Mouse (Mus musculus) MEL (cell line): Measurements from ENCODE around the gene Zfp335. TPM values are rescaled to one million over a fixed set of nuclear protein-coding genes. Genes with fewer than 3 reads are reported as not detected.

ENCODE experiments used
- DNase-seq: peaks from one replicate; pipeline ENCODE4 v3.0.0; 2011; ENCODE audit warnings: low read depth, low spot score
- H3K27ac ChIP-seq: 2 replicates; pipeline ENCODE4 v1.5.1; 2012; ENCODE audit warnings: low read depth, mild to moderate bottlenecking, control low read depth, low read length, moderate library complexity; ENCODE audit not compliant: control insufficient read depth
- H3K27me3 ChIP-seq, 2 experiments: fragments of 150-350 bp in 1 of 2; sonication (generic) in 1 of 2; 2 replicates each; pipeline ENCODE4 v1.6.1; 2012; ENCODE audit warnings: low read length in 2 of 2, mild to moderate bottlenecking in 2 of 2, improper control_type of control experiment in 1 of 2, moderate library complexity in 1 of 2; ENCODE audit not compliant: insufficient read depth in 2 of 2, control insufficient read depth in 1 of 2
- H3K36me3 ChIP-seq, 2 experiments: 2 replicates each; pipeline ENCODE4 v1.6.1; 2012 to 2014; ENCODE audit warnings: low read length in 2 of 2, improper control_type of control experiment in 1 of 2, inconsistent platforms in 1 of 2, mild to moderate bottlenecking in 1 of 2; ENCODE audit not compliant: insufficient read depth in 2 of 2, control insufficient read depth in 1 of 2
- H3K4me1 ChIP-seq, 2 experiments: fragments of 150-350 bp in 1 of 2; sonication (generic) in 1 of 2; 2 replicates each; pipeline ENCODE4 v1.6.1; 2012; ENCODE audit warnings: low read length in 2 of 2, improper control_type of control experiment in 1 of 2, mild to moderate bottlenecking in 1 of 2; ENCODE audit not compliant: insufficient read depth in 2 of 2, control insufficient read depth in 1 of 2
- H3K4me3 ChIP-seq, 2 experiments: fragments of 150-350 bp in 1 of 2; sonication (generic) in 1 of 2; 2 replicates each; pipeline ENCODE4 v1.5.1; 2012; ENCODE audit warnings: low read depth in 2 of 2, low read length in 2 of 2, mild to moderate bottlenecking in 2 of 2, moderate library complexity in 2 of 2, control low read depth in 1 of 2, improper control_type of control experiment in 1 of 2; ENCODE audit not compliant: control insufficient read depth in 1 of 2, insufficient read depth in 1 of 2
- H3K79me2 ChIP-seq: 2 replicates; pipeline ENCODE4 v1.6.1; 2012; ENCODE audit warnings: mild to moderate bottlenecking, low read length, moderate library complexity; ENCODE audit not compliant: control insufficient read depth, poor library complexity, insufficient read depth
- H3K9ac ChIP-seq: 2 replicates; pipeline ENCODE4 v1.6.1; 2012; ENCODE audit warnings: low read depth, mild to moderate bottlenecking, control low read depth, low read length, moderate library complexity; ENCODE audit not compliant: control insufficient read depth, poor library complexity, severe bottlenecking
- H3K9me3 ChIP-seq: fragments of 150-350 bp; sonication (generic); replicated peaks from 2 replicates; pipeline ENCODE4 v1.6.1; 2012; ENCODE audit warnings: mild to moderate bottlenecking, low read length, improper control_type of control experiment, moderate library complexity; ENCODE audit not compliant: insufficient read depth
- BHLHE40 ChIP-seq: IDR thresholded peaks from 2 replicates; pipeline ENCODE4 v1.6.1; 2012; ENCODE audit warnings: low read depth, mild to moderate bottlenecking, inconsistent platforms, low read length, improper control_type of control experiment, borderline replicate concordance
- CHD1 ChIP-seq: IDR thresholded peaks from 2 replicates; pipeline ENCODE4 v1.6.1; 2012; ENCODE audit warnings: low read depth, mild to moderate bottlenecking, inconsistent platforms, low read length, improper control_type of control experiment
- CTCF ChIP-seq, 3 experiments: IDR thresholded peaks in 2 of 3; conservative IDR thresholded peaks in 1 of 3; 2 replicates each; pipeline ENCODE4 v1.5.1; 2011 to 2012; ENCODE audit warnings: low read length in 3 of 3, low read depth in 2 of 3, mild to moderate bottlenecking in 2 of 3, improper control_type of control experiment in 1 of 3, inconsistent platforms in 1 of 3, mixed read lengths in 1 of 3, moderate library complexity in 1 of 3; ENCODE audit not compliant: control insufficient read depth in 1 of 3, insufficient read depth in 1 of 3, poor library complexity in 1 of 3, severe bottlenecking in 1 of 3
- E2F4 ChIP-seq: IDR thresholded peaks from 2 replicates; pipeline ENCODE4 v1.6.1; 2011; ENCODE audit warnings: low read depth, low read length, improper control_type of control experiment, borderline replicate concordance
- ELF1 ChIP-seq: IDR thresholded peaks from 2 replicates; pipeline ENCODE4 v1.6.1; 2014; ENCODE audit warnings: low read depth, mild to moderate bottlenecking, inconsistent platforms, low read length, improper control_type of control experiment, moderate library complexity
- EP300 ChIP-seq, 2 experiments: IDR thresholded peaks; 2 replicates each; pipeline ENCODE4 v1.6.1; 2011; ENCODE audit warnings: improper control_type of control experiment in 2 of 2, low read length in 2 of 2, low read depth in 1 of 2, mild to moderate bottlenecking in 1 of 2
- ETS1 ChIP-seq: IDR thresholded peaks from 2 replicates; pipeline ENCODE4 v1.6.1; 2012; ENCODE audit warnings: low read depth, mild to moderate bottlenecking, inconsistent platforms, low read length, improper control_type of control experiment, moderate library complexity
- GABPA ChIP-seq: IDR thresholded peaks from 2 replicates; pipeline ENCODE4 v1.6.1; 2012; ENCODE audit warnings: low read depth, mild to moderate bottlenecking, inconsistent platforms, low read length, improper control_type of control experiment, moderate library complexity
- GATA1 ChIP-seq: IDR thresholded peaks from 2 replicates; pipeline ENCODE4 v1.6.1; 2011; ENCODE audit warnings: low read depth, low read length, improper control_type of control experiment
- HCFC1 ChIP-seq: IDR thresholded peaks from 2 replicates; pipeline ENCODE4 v1.6.1; 2012; ENCODE audit warnings: low read depth, mild to moderate bottlenecking, inconsistent platforms, low read length, improper control_type of control experiment, moderate library complexity
- JUND ChIP-seq: IDR thresholded peaks from 2 replicates; pipeline ENCODE4 v1.6.1; 2011; ENCODE audit warnings: low read depth, mild to moderate bottlenecking, improper control_type of control experiment, low read length
- KAT2A ChIP-seq: conservative IDR thresholded peaks from 2 replicates; pipeline ENCODE4 v1.6.1; 2012; ENCODE audit warnings: low read depth, low read length, improper control_type of control experiment, inconsistent platforms
- MAFK ChIP-seq: IDR thresholded peaks from 2 replicates; pipeline ENCODE4 v1.6.1; 2011; ENCODE audit warnings: low read depth, mild to moderate bottlenecking, low read length, improper control_type of control experiment, borderline replicate concordance
- MAX ChIP-seq: IDR thresholded peaks from 2 replicates; pipeline ENCODE4 v1.6.1; 2011; ENCODE audit warnings: low read length, improper control_type of control experiment
- MAZ ChIP-seq: IDR thresholded peaks from 2 replicates; pipeline ENCODE4 v1.6.1; 2012; ENCODE audit warnings: low read depth, mild to moderate bottlenecking, inconsistent platforms, low read length, improper control_type of control experiment
- MEF2A ChIP-seq: IDR thresholded peaks from 2 replicates; pipeline ENCODE4 v1.6.1; 2014; ENCODE audit warnings: low read depth, mild to moderate bottlenecking, inconsistent platforms, low read length, improper control_type of control experiment; ENCODE audit not compliant: poor library complexity, insufficient replicate concordance, severe bottlenecking; ENCODE audit errors: extremely low read depth
- MXI1 ChIP-seq: IDR thresholded peaks from 2 replicates; pipeline ENCODE4 v1.6.1; 2011; ENCODE audit warnings: mild to moderate bottlenecking, low read depth, low read length, improper control_type of control experiment
- MYB ChIP-seq: IDR thresholded peaks from 2 replicates; pipeline ENCODE4 v1.6.1; 2011; ENCODE audit warnings: mild to moderate bottlenecking, low read depth, low read length, improper control_type of control experiment
- MYC ChIP-seq: IDR thresholded peaks from 2 replicates; pipeline ENCODE4 v1.6.1; 2011; ENCODE audit warnings: low read depth, mild to moderate bottlenecking, low read length, improper control_type of control experiment, moderate library complexity
- NELFE ChIP-seq: IDR thresholded peaks from 2 replicates; pipeline ENCODE4 v1.6.1; 2011; ENCODE audit warnings: low read depth, low read length, improper control_type of control experiment
- NRF1 ChIP-seq: IDR thresholded peaks from 2 replicates; pipeline ENCODE4 v1.6.1; 2014; ENCODE audit warnings: low read depth, mild to moderate bottlenecking, inconsistent platforms, low read length, improper control_type of control experiment, moderate library complexity; ENCODE audit not compliant: poor library complexity, insufficient read depth, severe bottlenecking
- POLR2A ChIP-seq, 2 experiments: IDR thresholded peaks; 2 replicates each; pipeline ENCODE4 v1.6.1; 2011 to 2012; ENCODE audit warnings: low read length in 2 of 2, mild to moderate bottlenecking in 2 of 2, control low read depth in 1 of 2, improper control_type of control experiment in 1 of 2, low read depth in 1 of 2, moderate library complexity in 1 of 2; ENCODE audit not compliant: control insufficient read depth in 1 of 2, insufficient read depth in 1 of 2, poor library complexity in 1 of 2
- POLR2AphosphoS2 ChIP-seq: IDR thresholded peaks from 2 replicates; pipeline ENCODE4 v1.6.1; 2011; ENCODE audit warnings: low read length, improper control_type of control experiment
- POLR2AphosphoS5 ChIP-seq: IDR thresholded peaks from 2 replicates; pipeline ENCODE4 v1.6.1; 2012; ENCODE audit warnings: low read depth, borderline replicate concordance, mild to moderate bottlenecking, inconsistent platforms, low read length, moderate library complexity, mixed read lengths
- RAD21 ChIP-seq: IDR thresholded peaks from 2 replicates; pipeline ENCODE4 v1.6.1; 2011; ENCODE audit warnings: mild to moderate bottlenecking, low read depth, low read length, improper control_type of control experiment
- RCOR1 ChIP-seq: IDR thresholded peaks from 2 replicates; pipeline ENCODE4 v1.6.1; 2012; ENCODE audit warnings: low read depth, mild to moderate bottlenecking, inconsistent platforms, low read length, improper control_type of control experiment
- SIN3A ChIP-seq: IDR thresholded peaks from 2 replicates; pipeline ENCODE4 v1.6.1; 2012; ENCODE audit warnings: low read length, improper control_type of control experiment, inconsistent platforms
- SMC3 ChIP-seq: IDR thresholded peaks from 2 replicates; pipeline ENCODE4 v1.6.1; 2011; ENCODE audit warnings: low read depth, low read length, improper control_type of control experiment
- TAL1 ChIP-seq: IDR thresholded peaks from 2 replicates; pipeline ENCODE4 v1.6.1; 2012; ENCODE audit warnings: mild to moderate bottlenecking, inconsistent platforms, low read length, moderate library complexity, mixed read lengths
- TBP ChIP-seq: IDR thresholded peaks from 2 replicates; pipeline ENCODE4 v1.8.0; 2011; ENCODE audit warnings: low read depth, low read length, improper control_type of control experiment
- TCF12 ChIP-seq: IDR thresholded peaks from 2 replicates; pipeline ENCODE4 v1.6.1; 2014; ENCODE audit warnings: low read depth, mild to moderate bottlenecking, inconsistent platforms, low read length, improper control_type of control experiment, moderate library complexity
- UBTF ChIP-seq: IDR thresholded peaks from 2 replicates; pipeline ENCODE4 v1.6.1; 2012; ENCODE audit warnings: low read depth, mild to moderate bottlenecking, inconsistent platforms, low read length, improper control_type of control experiment, moderate library complexity, borderline replicate concordance; ENCODE audit not compliant: insufficient read depth
- USF1 ChIP-seq: IDR thresholded peaks from 2 replicates; pipeline ENCODE4 v1.6.1; 2014; ENCODE audit warnings: low read depth, mild to moderate bottlenecking, inconsistent platforms, low read length, improper control_type of control experiment, moderate library complexity
- USF2 ChIP-seq, 2 experiments: IDR thresholded peaks; 2 replicates each; pipeline ENCODE4 v1.6.1; 2011 to 2012; ENCODE audit warnings: improper control_type of control experiment in 2 of 2, low read length in 2 of 2, borderline replicate concordance in 1 of 2, inconsistent platforms in 1 of 2, low read depth in 1 of 2, mild to moderate bottlenecking in 1 of 2; ENCODE audit not compliant: insufficient read depth in 1 of 2
- ZC3H11A ChIP-seq: IDR thresholded peaks from 2 replicates; pipeline ENCODE4 v1.6.1; 2012; ENCODE audit warnings: low read depth, mild to moderate bottlenecking, inconsistent platforms, low read length, improper control_type of control experiment
- ZMIZ1 ChIP-seq: IDR thresholded peaks from 2 replicates; pipeline ENCODE4 v1.6.1; 2012; ENCODE audit warnings: low read depth, mild to moderate bottlenecking, inconsistent platforms, low read length, improper control_type of control experiment, moderate library complexity
- ZNF384 ChIP-seq: IDR thresholded peaks from 2 replicates; pipeline ENCODE4 v1.6.1; 2012; ENCODE audit warnings: low read depth, mild to moderate bottlenecking, inconsistent platforms, low read length, improper control_type of control experiment
- polyA plus RNA-seq, 2 experiments: library from polyadenylated mRNA; stranded (reverse) in 1 of 2; unstranded in 1 of 2; fragments of >175 nt in 1 of 2; fragments of >200 nt in 1 of 2; gene quantifications; 2 replicates each; pipeline versions ENCODE4 v1.2.1 to v1.2.4; 2012; ENCODE audit warnings: low replicate concordance in 2 of 2, low read depth in 1 of 2; ENCODE audit not compliant: insufficient read length in 2 of 2, insufficient read depth in 1 of 2, missing spikeins in 1 of 2
- total RNA-seq: library from RNA; depleted of rRNA; stranded (reverse); fragments of 300-350 nt; gene quantifications from 2 replicates; pipeline ENCODE4 v1.2.3, GENCODE M21; 2012

Gene Zfp335
- total and polyA plus RNA-seq, 3 experiments: 12.6 to 24.1 TPM; not detected in 1

- H3K9me3 ChIP-seq: no peaks in the 10 kb centered on the region
- peak; percentile 92 for DNase-seq
- 0 out of 2 replicates have a peak, but pooled peaks have one; percentile 40 for TF ChIP-seq MXI1
- TF ChIP-seq TCF12: peak; percentile 82
- TF ChIP-seq ZC3H11A: no peak
- no peak for TF ChIP-seq TAL1
- 0 out of 2 replicates have a peak, but pooled peaks have one; percentile 5 for TF ChIP-seq MYC
- TF ChIP-seq POLR2AphosphoS2: no peak
- TF ChIP-seq NRF1: peak; percentile 91
- TF ChIP-seq MAX: no peak
- TF ChIP-seq SIN3A: peak; percentile 41; the same call in 1 of the 2 replicates
- TF ChIP-seq ZNF384: no peak
- peak; percentile 78; the same call in 1 of the 2 replicates for TF ChIP-seq POLR2AphosphoS5
- TF ChIP-seq MEF2A: peak; percentile 44; the same call in 1 of the 2 replicates
- TF ChIP-seq ELF1: peak; percentile 63
- TF ChIP-seq USF2 (IDR thresholded peaks at IDR 0.05; ENCODE audit: borderline replicate concordance in 1 of 2, insufficient read depth in 1 of 2, low read depth in 1 of 2, low read length in 2 of 2): no peak
- TF ChIP-seq E2F4: no peak
- peak; percentile 86 for TF ChIP-seq ZMIZ1
- TF ChIP-seq JUND: no peak
- TF ChIP-seq MAFK: no peak
- 0 out of 2 replicates have a peak, but pooled peaks have one; percentile 17 for TF ChIP-seq USF1
- no peak for TF ChIP-seq EP300 (IDR thresholded peaks at IDR 0.05; ENCODE audit: low read depth in 1 of 2, low read length in 2 of 2)
- peak; percentile 73; the same call in 1 of the 2 replicates for TF ChIP-seq KAT2A
- no peak for TF ChIP-seq GATA1
- TF ChIP-seq CTCF (IDR thresholded peaks at IDR 0.05 in 2 of 3, conservative IDR thresholded peaks at IDR 0.05 in 1 of 3; ENCODE audit: control insufficient read depth in 1 of 3, insufficient read depth in 1 of 3, low read depth in 2 of 3, low read length in 3 of 3, poor library complexity in 1 of 3, severe bottlenecking in 1 of 3): no peak
- peak; percentile 60; the same call in 1 of the 2 replicates for TF ChIP-seq NELFE
- TF ChIP-seq SMC3: no peak
- peak; percentile 92 for TF ChIP-seq HCFC1
- no peak for TF ChIP-seq UBTF
- TF ChIP-seq RCOR1: peak; percentile 56; the same call in 1 of the 2 replicates
- no peak for TF ChIP-seq RAD21
- TF ChIP-seq POLR2A (IDR thresholded peaks at IDR 0.05; ENCODE audit: control insufficient read depth in 1 of 2, insufficient read depth in 1 of 2, low read depth in 1 of 2, low read length in 2 of 2, poor library complexity in 1 of 2): peak in 1 of 2 experiments; percentile 96; a peak in 2 of 4 replicates
- no peak for TF ChIP-seq MYB
- no peak for TF ChIP-seq GABPA
- TF ChIP-seq BHLHE40: no peak
- peak; percentile 58; the same call in 1 of the 2 replicates for TF ChIP-seq TBP
- TF ChIP-seq CHD1: 0 out of 2 replicates have a peak, but pooled peaks have one; percentile 38
- no peak for TF ChIP-seq ETS1
- TF ChIP-seq MAZ: no peak
Observed at GRCm38 (mm10) chr2:164879228-164879567, 32.4 kb downstream of the Zfp335 start, which contains the start of gene Pcif1. TSS of gene Pcif1 (plus strand) at chr2:164879304.

More at GRCm38 (mm10) chr2:164879228-164879567, 32.4 kb downstream of the Zfp335 start, which contains the start of gene Pcif1:
- Histone ChIP-seq H3K36me3 (peaks cover 0 to 15% of the 10 kb centered on the region in 2 experiments; a peak in 2 of 4 replicates), H3K79me2 (peaks cover 25% of the 10 kb centered on the region), H3K27ac (peak within 1 kb of the TSS; percentile 95), H3K27me3 (no peaks in the 10 kb centered on the region), H3K4me3 (peak within 1 kb of the TSS; percentile 77 to 87), H3K9ac (peak within 1 kb of the TSS; percentile 99), H3K4me1 (peaks cover 5 to 25% of the 10 kb centered on the region in 2 experiments)
